Mouse (Mus musculus) thymus, postnatal 0 days (tissue): ENCODE measurements around the gene Mis12. TPM values are rescaled to one million over a fixed set of nuclear protein-coding genes. Genes with fewer than 3 reads are reported as not detected.

Source experiments
- DNase-seq: peaks from one replicate; pipeline ENCODE4 v3.0.0-alpha.2; 2015; ENCODE audit warnings: low spot score
- polyA plus RNA-seq: library from polyadenylated mRNA; unstranded; fragments of >200 nt; fragmentation: Nextera tagmentation; extraction: Ambion mirVana; gene quantifications from 2 replicates; pipeline ENCODE4 v1.2.1, GENCODE M21; 2015

Gene Mis12
- polyA plus RNA-seq, 1 experiment from 2014 or later: 30.5 TPM

GRCm38 (mm10) chr11:71017051-71017450, 2.4 kb upstream of the Mis12 start:
- DNase-seq: no peak

- DNase-seq: no peak
These were observed 803 bp upstream of the Mis12 start for GRCm38 (mm10) chr11:71018416-71019200.

- no peak for DNase-seq
These were observed 8.9 kb downstream of the Mis12 start for GRCm38 (mm10) chr11:71028280-71028679.

- no peak for DNase-seq
These were observed 10.2 kb downstream of the Mis12 start for GRCm38 (mm10) chr11:71029403-71030118.

- DNase-seq: no peak
These were observed 12.7 kb downstream of the Mis12 start for GRCm38 (mm10) chr11:71032070-71032469.

GRCm38 (mm10) chr11:71032491-71033162, 13.2 kb downstream of the Mis12 start:
- no peak for DNase-seq

- no peak for DNase-seq
These were observed 13.9 kb downstream of the Mis12 start, which contains the start of gene 6330403K07Rik for GRCm38 (mm10) chr11:71033163-71033761. TSS of gene 6330403K07Rik (minus strand) at chr11:71033513.

- no peak for DNase-seq
These were observed 20.3 kb downstream of the Mis12 start for GRCm38 (mm10) chr11:71039526-71040298.

- no peak for DNase-seq
These were observed 33.1 kb downstream of the Mis12 start for GRCm38 (mm10) chr11:71052554-71052953.

GRCm38 (mm10) chr11:71076342-71076741, 56.9 kb downstream of the Mis12 start:
- no peak for DNase-seq

Other genes starting within 250 kb of the Mis12 start
- 2.1 and 3.1 TPM in 2 replicates for gene Scimp, start 207.0 kb upstream of the Mis12 start, polyA plus RNA-seq
- 35.6 and 38.1 TPM in 2 replicates for gene Rabep1, start 174.8 kb upstream of the Mis12 start, polyA plus RNA-seq
- 110 and 111 TPM in 2 replicates for gene Nup88, start 49.6 kb upstream of the Mis12 start, polyA plus RNA-seq
- gene Rpain, start 49.4 kb upstream of the Mis12 start, polyA plus RNA-seq: 85.4 and 92.6 TPM in 2 replicates
- gene C1qbp, start 36.6 kb upstream of the Mis12 start, polyA plus RNA-seq: 278 and 301 TPM in 2 replicates
- 7.4 and 7.5 TPM in 2 replicates for gene Dhx33, start 15.2 kb upstream of the Mis12 start, polyA plus RNA-seq
- 59.7 and 63.8 TPM in 2 replicates for gene Derl2, start 230 bp downstream of the Mis12 start, polyA plus RNA-seq
- 1.7 and 2.1 TPM in 2 replicates for gene 6330403K07Rik, start 13.9 kb downstream of the Mis12 start, polyA plus RNA-seq
- 0.39 and 0.45 TPM in 2 replicates for gene Nlrp1a, start 125.1 kb downstream of the Mis12 start, polyA plus RNA-seq
- gene Nlrp1b, start 211.1 kb downstream of the Mis12 start, polyA plus RNA-seq: 0.09 and 0.17 TPM in 2 replicates